Mouse (Mus musculus) right cerebral cortex, postnatal 25 days (tissue): ENCODE results near the gene Rnf19b.
A peak's percentile ranks its signal among the peaks of the same experiment; 100 is the strongest.

Experiments
- DNase-seq: peaks from one replicate; pipeline ENCODE4 v3.0.0; 2022

Rnf19b gene

DNA sequence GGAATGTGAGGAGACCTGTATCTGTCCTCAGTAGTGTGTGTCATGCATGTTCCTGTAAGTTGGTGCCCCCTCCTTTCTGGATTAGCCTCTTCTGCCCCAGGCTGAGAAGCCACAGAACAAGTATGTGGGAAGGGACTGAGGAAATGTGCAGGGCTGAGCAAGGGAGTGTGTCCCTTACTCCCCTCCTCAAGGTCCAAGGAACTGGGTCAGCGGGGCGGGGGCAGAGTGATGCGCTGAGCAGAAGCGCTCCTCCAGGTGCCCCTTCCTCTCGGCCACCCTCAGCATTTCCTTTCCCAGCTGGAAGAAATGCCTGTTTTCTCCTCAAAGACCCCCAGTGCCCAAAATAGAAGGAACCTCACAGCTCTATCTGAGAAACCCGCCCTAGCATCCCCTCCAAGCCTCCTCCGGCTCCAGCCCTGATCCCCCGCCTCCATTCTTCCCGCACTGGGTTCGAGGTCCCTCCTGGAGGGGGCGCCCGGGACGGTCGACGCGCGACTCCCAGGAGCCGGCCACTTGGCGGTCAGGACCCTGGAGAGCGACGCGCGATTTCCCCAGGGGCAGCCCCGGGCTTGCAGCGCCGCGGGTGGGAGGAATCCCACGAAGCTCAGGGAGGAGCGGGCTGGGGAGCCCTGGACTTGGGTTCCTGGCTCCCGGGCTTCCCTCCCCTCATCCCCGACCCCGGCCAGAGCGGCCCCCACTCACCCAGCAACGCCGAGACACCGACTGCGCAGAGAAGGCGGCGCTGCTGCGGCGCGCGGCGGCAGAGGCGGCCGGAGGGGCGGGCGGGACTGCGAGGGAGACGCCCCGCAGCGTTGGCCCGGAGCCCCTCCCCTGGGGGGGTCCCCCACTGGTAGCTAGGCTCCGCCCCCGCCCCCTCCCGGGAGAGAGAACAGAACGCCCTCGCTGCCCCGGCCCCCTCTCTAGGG lies 62.7 kb downstream of the Rnf19b start:
- peak; percentile 71 for DNase-seq

DNA sequence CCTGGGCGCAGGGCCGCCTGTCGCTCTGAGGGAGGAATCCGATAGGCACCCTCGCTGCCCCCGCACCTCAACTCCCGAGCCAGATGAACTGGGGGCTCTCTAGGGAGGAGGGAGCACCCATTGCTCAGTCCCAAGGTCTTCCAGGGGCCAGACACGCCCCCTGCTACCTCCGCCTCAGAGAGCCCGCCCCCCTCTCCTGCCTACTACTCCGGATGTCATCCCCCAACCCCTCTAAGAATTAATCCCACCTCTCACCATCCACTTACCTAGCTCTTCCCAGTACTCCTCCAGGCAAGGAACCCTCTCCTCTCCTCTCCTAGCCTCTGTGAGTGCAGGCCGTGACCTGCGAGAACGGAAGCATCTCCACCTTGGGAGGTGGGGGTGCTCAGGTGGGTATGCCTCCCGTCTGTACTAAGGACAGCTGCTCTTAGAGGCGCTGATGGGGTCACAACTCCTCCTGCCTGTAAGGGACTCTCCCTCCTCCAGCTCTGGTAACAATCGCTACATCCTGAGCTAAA lies 63.6 kb downstream of the Rnf19b start, which contains the start of gene Hpca:
Gene Hpca, minus strand, starts transcription at position 468 of the 518 bp plus-strand sequence.
- no peak for DNase-seq

DNA sequence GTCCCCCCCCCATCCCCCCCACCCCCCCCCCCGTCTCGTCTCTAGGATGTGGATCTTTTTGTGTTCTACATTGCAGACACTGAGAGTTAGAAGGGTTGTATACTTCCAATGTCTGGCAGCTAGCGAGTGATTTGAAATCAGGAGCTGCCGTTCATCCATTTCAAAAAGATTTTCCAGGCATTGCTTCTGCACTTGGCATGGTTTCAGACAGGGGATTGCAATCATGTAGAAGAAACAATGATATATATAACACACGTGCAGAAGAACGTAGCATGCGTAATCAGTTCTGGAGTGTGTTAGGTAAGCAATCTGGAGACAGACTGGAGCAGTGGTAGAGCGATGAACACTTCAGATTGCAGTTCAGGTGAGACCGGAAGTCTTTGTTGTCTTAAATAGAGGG lies 64.0 kb downstream of the Rnf19b start:
- no peak for DNase-seq

DNA sequence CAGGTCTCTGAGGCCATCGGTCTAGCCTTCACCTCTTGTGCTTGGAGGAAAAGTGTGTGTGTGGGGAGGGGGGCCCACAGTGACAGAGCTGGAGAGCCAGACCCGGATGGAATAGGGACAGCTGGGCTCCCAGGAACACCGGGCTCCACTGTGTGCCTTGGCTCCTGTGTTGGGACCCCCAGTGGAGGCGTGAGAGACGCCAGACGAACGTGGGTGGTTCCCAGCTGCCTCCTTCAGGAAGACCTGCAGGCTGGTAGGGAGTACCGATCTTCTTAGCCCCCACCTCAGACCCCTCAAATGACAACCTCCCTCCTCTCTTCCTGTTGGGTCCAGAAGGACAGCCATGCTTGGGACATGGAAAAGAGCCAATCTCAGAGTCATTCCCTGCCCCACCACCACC lies 64.6 kb downstream of the Rnf19b start:
- DNase-seq: no peak

DNA sequence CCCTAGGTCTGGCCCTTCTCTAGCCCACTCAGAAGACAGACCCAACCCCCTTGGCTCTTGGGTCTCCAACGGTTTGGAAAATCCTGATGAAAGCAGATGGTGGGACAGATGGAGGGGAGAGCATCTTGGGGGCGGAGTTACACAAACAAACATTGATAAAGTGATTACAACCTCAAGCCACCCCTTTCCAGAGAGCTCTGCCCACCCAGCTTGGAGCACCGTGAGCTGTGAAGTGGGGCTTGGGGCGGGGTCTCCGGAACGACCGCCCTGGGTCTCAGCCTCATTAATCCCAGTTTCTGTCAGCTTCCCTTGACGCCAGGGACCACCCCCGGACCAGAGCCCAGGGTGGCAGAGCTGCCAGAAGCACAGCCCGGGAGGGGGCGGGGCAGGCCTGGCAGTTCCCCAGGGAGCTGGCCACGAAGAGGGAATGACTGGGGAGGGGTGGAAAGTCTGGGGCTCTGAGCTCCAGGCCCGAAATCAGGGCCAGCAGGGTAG lies 66.6 kb downstream of the Rnf19b start:
- no peak for DNase-seq

DNA sequence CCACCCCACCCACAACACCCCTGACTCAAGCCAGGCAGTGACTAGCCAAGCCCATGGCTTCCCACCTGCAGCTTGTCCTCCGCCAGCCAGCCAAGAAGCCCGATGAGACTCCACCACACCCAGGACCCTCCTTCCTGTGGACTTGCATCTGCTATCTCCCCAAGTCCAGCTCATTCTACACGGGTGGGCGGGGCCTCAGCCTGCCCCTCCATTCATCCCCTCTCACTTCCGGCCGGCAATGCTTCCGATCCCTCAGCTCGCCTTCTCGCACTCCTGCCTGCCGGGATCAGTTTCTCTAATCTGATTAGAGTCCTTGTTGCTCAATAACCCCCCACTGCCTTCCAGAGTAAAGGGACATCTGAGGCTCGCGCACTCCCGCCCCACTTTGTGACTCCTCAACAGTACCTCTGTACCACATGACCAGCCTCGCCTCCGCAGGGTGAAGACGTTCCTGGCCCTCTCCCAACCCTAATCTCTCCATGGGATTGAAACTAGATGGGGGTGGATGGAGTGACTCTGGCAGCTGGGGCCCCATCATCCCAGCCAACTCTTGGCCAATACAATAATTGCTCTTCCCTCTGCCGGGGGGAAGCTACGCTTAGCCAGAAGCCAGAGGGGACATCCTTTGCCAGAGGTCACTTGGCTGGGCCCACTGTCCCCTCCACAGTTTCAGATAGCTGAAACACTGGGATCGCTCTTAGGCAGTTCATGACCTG lies 67.8 kb downstream of the Rnf19b start:
- no peak for DNase-seq

DNA sequence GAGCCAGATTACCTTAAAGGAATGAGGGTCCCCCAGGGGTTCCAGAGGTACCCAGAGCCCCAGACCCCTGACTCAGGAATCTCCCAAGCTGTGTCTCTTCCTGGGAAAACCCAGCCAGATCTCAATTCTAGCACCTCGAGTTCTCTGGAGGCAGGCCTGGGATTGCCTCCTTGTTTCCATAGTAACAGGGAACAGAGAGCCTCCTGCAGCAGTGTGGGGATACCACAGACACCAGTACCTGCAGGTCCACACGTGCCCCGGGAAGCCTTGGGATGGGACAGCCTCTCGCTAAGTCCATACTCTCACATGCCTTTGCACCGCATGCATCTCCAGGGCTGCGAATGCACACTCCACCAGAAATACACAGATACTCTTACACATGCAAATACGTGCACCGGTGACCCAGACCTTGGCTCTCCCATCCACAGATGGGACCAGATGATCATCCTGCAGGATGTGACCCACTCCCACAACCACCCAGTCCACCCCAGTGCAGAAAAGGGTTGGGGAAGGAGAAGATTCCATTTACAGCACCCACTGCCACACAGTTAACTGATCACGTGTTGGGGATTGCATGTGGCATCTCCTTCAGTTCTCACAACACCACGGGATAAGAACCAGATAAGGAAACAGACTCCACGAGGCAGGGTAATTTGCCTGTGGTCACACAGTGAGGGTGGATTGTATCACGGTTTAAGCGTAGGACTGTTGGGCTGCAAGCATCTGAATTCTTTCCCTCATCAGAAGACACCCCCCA lies 70.7 kb downstream of the Rnf19b start:
- DNase-seq: no peak

DNA sequence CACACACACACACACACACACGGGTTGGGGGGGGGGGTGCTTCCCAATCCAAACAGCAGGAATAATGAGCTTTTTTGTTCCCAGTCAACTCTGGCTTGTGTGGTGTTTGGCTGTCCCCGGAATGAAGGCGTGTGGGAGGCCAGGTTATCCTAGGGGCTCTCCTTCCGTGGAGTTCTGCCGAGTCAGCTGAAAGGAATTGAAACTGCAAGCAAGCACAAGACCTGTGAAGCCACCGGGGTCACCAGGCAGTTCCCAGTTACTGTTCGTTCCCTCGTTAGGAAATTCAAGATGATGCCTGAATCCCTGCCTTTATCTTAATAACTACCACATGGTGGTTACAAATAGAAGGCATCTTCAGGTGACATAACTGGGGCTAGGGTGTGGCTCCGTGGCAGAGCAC lies 71.3 kb downstream of the Rnf19b start:
- no peak for DNase-seq

DNA sequence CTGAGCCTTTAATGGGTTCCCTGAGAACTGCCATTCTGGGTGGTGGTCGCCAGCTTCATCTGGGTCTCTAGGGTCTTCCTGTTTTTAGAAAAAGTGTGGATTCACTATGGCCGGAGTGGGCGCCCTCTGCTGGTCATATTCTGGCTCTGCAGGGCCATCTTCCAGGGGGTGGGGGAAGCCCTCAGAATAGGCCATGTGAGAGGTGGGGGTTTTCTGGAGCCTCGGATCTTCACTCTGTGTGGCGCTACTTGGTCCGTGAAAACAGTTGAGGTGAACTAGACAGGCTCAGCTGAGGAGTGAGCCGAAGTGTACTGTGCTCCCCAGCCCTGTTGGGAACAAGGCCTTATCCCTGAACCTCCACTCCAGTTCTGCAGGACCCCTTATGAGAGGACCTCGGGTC lies 72.1 kb downstream of the Rnf19b start:
- DNase-seq: no peak

DNA sequence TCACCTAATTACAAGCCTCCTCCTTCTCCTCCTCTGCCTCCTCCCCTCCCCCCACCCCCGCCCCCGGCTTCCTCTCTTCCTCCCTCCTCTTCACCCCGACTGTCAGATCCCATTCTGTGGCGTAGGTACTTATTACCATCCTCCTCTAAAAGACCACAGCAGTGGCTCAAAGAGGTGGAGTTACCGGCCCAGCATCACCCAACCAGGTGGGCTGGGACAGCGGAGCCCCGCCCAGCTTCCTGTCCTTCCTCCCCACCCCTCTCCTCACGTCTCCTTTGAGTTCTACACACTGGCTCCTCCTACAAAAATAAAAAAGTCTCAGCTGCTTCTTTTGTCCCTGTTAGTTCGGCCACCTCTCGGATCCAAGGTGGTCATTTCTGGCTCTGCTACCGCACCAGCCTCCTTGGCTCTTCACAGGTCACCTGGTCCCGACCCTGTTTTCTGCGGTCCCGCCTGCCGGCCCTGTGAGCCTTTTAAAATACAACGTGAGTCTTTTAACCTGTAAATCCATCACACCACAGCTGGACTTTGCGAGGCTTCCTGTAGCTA lies 72.8 kb downstream of the Rnf19b start:
- no peak for DNase-seq

DNA sequence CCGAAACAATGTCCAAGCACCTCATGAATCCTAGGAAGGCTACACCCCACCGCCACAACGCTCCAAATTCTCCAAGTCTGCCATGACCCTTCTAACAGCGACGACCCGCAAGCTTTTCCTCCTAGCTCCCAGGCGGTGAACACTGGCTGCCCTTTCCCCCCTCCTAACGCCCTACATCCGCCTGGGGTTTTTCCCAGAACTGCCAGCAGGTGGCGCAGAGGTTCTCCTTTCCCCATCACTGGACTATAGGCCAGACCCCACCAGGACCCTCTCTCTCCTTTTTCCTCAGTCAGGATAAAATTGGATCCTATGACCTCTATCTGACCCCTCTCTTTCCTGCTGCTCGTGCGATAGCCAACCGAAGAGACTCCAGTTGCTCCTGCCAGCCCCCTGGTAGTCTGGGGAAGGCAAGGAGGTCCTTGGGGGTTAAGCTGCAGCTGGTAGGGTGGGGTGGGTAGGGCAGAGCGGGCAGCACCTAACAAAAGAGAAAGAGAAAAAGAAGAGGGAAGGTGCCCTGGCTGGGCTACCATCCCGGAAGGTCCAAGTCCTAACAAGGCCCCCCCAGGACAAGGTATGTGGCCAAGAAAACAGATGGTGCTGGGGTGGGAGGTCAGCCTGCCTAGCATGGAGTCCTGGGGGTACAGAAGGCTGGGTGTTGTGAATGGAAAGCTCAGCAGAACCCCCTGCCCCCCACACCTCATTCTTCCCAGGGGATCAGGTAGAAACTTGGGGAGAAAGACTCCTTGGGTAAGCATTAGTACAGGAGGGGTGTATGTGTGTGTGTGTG lies 76.9 kb downstream of the Rnf19b start:
- no peak for DNase-seq
